Mouse (Mus musculus) neural tube, embryonic 10.5 days (tissue): ENCODE measurements at regions not wholly inside any gene's neighbourhood (a gene's known extent, or its start where the extent isn't known, plus 50 kb on each side); places are given as distances from the start of the nearest gene placed in this dataset.
A peak's percentile ranks its signal among the peaks of the same experiment; 100 is the strongest.

Experiments used
- DNase-seq: peaks from one replicate; pipeline ENCODE4 v3.0.0-alpha.2; 2017; ENCODE audit warnings: low spot score; ENCODE audit errors: extremely low spot score

GRCm38 (mm10) chr4:35417866-35418265, 191.9 kb upstream of the C9orf72 start:
- DNase-seq: peak; percentile 60

- DNase-seq: no peak
Measured at GRCm38 (mm10) chr4:35413488-35413887, 187.5 kb upstream of the C9orf72 start.

GRCm38 (mm10) chr4:35405301-35406006, 179.5 kb upstream of the C9orf72 start:
- no peak for DNase-seq

GRCm38 (mm10) chr4:35404068-35404467, 178.1 kb upstream of the C9orf72 start:
- no peak for DNase-seq

- no peak for DNase-seq
Measured at GRCm38 (mm10) chr4:35403594-35403993, 177.6 kb upstream of the C9orf72 start.

GRCm38 (mm10) chr4:35402376-35403133, 176.6 kb upstream of the C9orf72 start:
- DNase-seq: no peak

GRCm38 (mm10) chr4:35401783-35402182, 175.8 kb upstream of the C9orf72 start:
- DNase-seq: no peak

- no peak for DNase-seq
Measured at GRCm38 (mm10) chr4:35400511-35400910, 174.5 kb upstream of the C9orf72 start.

GRCm38 (mm10) chr4:35395583-35395877, 169.6 kb upstream of the C9orf72 start:
- DNase-seq: no peak

- no peak for DNase-seq
Measured at GRCm38 (mm10) chr4:35394821-35395582, 169.0 kb upstream of the C9orf72 start.

- no peak for DNase-seq
Measured at GRCm38 (mm10) chr4:35375791-35376190, 149.8 kb upstream of the C9orf72 start.

- DNase-seq: no peak
Measured at GRCm38 (mm10) chr4:35373213-35373860, 147.4 kb upstream of the C9orf72 start.

GRCm38 (mm10) chr4:35372528-35373212, 146.7 kb upstream of the C9orf72 start:
- peak; percentile 87 for DNase-seq

GRCm38 (mm10) chr4:35364161-35364560, 138.2 kb upstream of the C9orf72 start:
- DNase-seq: no peak

- DNase-seq: no peak
Measured at GRCm38 (mm10) chr4:35362176-35362575, 136.2 kb upstream of the C9orf72 start.

GRCm38 (mm10) chr4:35359376-35359775, 133.4 kb upstream of the C9orf72 start:
- DNase-seq: no peak

GRCm38 (mm10) chr4:35356904-35357563, 131.1 kb upstream of the C9orf72 start:
- DNase-seq: no peak

- no peak for DNase-seq
Measured at GRCm38 (mm10) chr4:35356051-35356450, 130.1 kb upstream of the C9orf72 start.

- DNase-seq: peak; percentile 45
Measured at GRCm38 (mm10) chr4:35354046-35354445, 128.1 kb upstream of the C9orf72 start.

- DNase-seq: no peak
Measured at GRCm38 (mm10) chr4:35352606-35353005, 126.6 kb upstream of the C9orf72 start.

GRCm38 (mm10) chr4:35350465-35350864, 124.5 kb upstream of the C9orf72 start:
- DNase-seq: no peak
